Mouse (Mus musculus) adrenal gland, adult 8-10 months (tissue): Measurements from ENCODE around the gene Unc13a. TPM values are rescaled to one million over a fixed set of nuclear protein-coding genes. Genes with fewer than 3 reads are reported as not detected.

Source experiments
- DNase-seq: peaks from one replicate; pipeline ENCODE4 v3.0.0; 2022
- microRNA-seq, 2 experiments: library from miRNA; unstranded; fragments of <30 nt; microRNA quantifications; one replicate each; pipeline ENCODE4 v1.2.0; 2022
- total RNA-seq, 4 experiments: library from RNA; stranded (reverse); gene quantifications; 2 replicates each; pipeline ENCODE4 v1.2.4; 2022

Gene Unc13a
- total RNA-seq, 4 experiments from 2014 or later = 9.8 to 11.8 (median 11.4) TPM

GRCm38 (mm10) chr8:71580201-71580600, 91.4 kb downstream of the Unc13a start:
- no peak for DNase-seq

- peak; percentile 80 for DNase-seq
Observed at GRCm38 (mm10) chr8:71579476-71579875, 92.1 kb downstream of the Unc13a start.

- no peak for DNase-seq
Observed at GRCm38 (mm10) chr8:71579009-71579408, 92.5 kb downstream of the Unc13a start.

GRCm38 (mm10) chr8:71577856-71578387, 93.6 kb downstream of the Unc13a start:
- DNase-seq = no peak

- no peak for DNase-seq
Observed at GRCm38 (mm10) chr8:71575020-71575419, 96.5 kb downstream of the Unc13a start.

GRCm38 (mm10) chr8:71574426-71574825, 97.1 kb downstream of the Unc13a start:
- DNase-seq = no peak

Small RNA genes within 50 kb of the gene (microRNA-seq; reads per million reads assigned to microRNA genes)
- gene Mir6769b = 1.3 to 1.8 reads per million in 2 experiments

Other genes with a start within 250 kb of the Unc13a start
- gene Abhd8, start 208.1 kb downstream of the Unc13a start, total RNA-seq = 10 to 100 TPM; 85.3 to 96.2 (median 92.1) TPM
- gene Mrpl34, start 206.8 kb downstream of the Unc13a start, total RNA-seq = 100 to 1,000 TPM in 1 of 4 experiments, 10 to 100 TPM in 3; 64.7 to 108 (median 88.7) TPM
- gene Dda1, start 202.6 kb downstream of the Unc13a start, total RNA-seq = 10 to 100 TPM; 51.7 to 65.2 (median 57.9) TPM
- gene Ano8, start 185.8 kb downstream of the Unc13a start, total RNA-seq = 10 to 100 TPM; 13.5 to 24.7 (median 20.6) TPM
- gene Gtpbp3, start 183.7 kb downstream of the Unc13a start, total RNA-seq = 10 to 100 TPM; 23.1 to 32.0 (median 29.0) TPM
- gene Plvap, start 160.0 kb downstream of the Unc13a start, total RNA-seq = 100 to 1,000 TPM; 195 to 255 (median 230) TPM
- not detected for gene Ccdc194, start 146.0 kb downstream of the Unc13a start, total RNA-seq
- gene Bst2, start 134.3 kb downstream of the Unc13a start, total RNA-seq = 10 to 100 TPM; 54.3 to 91.2 (median 67.9) TPM
- 10 to 100 TPM; 72.6 to 87.3 (median 82.3) TPM for gene Mvb12a, start 128.8 kb downstream of the Unc13a start, total RNA-seq
- gene Tmem221, start 112.9 kb downstream of the Unc13a start, total RNA-seq = 1 to 10 TPM; 5.1 to 7.0 (median 5.8) TPM
- 1 to 10 TPM in 1 of 4 experiments, under 1 TPM in 3; 0.40 to 1.3 (median 0.49) TPM for gene Nxnl1, start 105.2 kb downstream of the Unc13a start, total RNA-seq
- gene Slc27a1, start 102.9 kb downstream of the Unc13a start, total RNA-seq = 100 to 1,000 TPM; 141 to 186 (median 160) TPM
- 100 to 1,000 TPM; 116 to 141 (median 124) TPM for gene Pgls, start 79.6 kb downstream of the Unc13a start, total RNA-seq
- 1 to 10 TPM; 1.5 to 3.0 (median 2.3) TPM for gene Fam129c, start 74.1 kb downstream of the Unc13a start, total RNA-seq
- gene Colgalt1, start 60.8 kb downstream of the Unc13a start, total RNA-seq = 10 to 100 TPM; 64.7 to 78.0 (median 69.1) TPM
- gene Jak3, start 4.5 kb upstream of the Unc13a start, total RNA-seq = 10 to 100 TPM; 10.7 to 21.8 (median 16.6) TPM
- 10 to 100 TPM in 1 of 4 experiments, 1 to 10 TPM in 3; 3.9 to 12.3 (median 7.1) TPM for gene Insl3, start 17.5 kb upstream of the Unc13a start, total RNA-seq
- gene B3gnt3, start 30.0 kb upstream of the Unc13a start, total RNA-seq = 1 to 10 TPM; 3.0 to 5.1 (median 4.4) TPM
- 1 to 10 TPM; 2.1 to 6.2 (median 3.7) TPM for gene Fcho1, start 54.0 kb upstream of the Unc13a start, total RNA-seq
- 10 to 100 TPM in 1 of 4 experiments, 1 to 10 TPM in 3; 6.5 to 10.1 (median 8.1) TPM for gene Zfp709, start 210.3 kb upstream of the Unc13a start, total RNA-seq
- gene Zfp882, start 236.9 kb upstream of the Unc13a start, total RNA-seq = 1 to 10 TPM; 5.6 to 8.4 (median 7.4) TPM
- 10 to 100 TPM; 24.9 to 36.5 (median 32.0) TPM for gene Zfp617, start 236.9 kb upstream of the Unc13a start, total RNA-seq